Mouse (Mus musculus): ENCODE data around the gene Mgat5.

GRCm38 (mm10) chr1:127365706-127366105, 160.9 kb downstream of the Mgat5 start:
- TF ChIP-seq CTCF (IDR thresholded peaks at IDR 0.05; ENCODE audit: borderline replicate concordance, control insufficient read depth, extremely low read depth, insufficient read depth, low read length, poor library complexity) (no peak), POLR2A (IDR thresholded peaks at IDR 0.05; ENCODE audit: control insufficient read depth, extremely low read depth, insufficient read depth, low read length, poor library complexity) (no peak)

Measured in thymus, adult 2 months (tissue).